Comparison of ENCODE assay signal across 19 mouse cellular contexts in genomic region chr1:133375696-133376346, GRCm38 (mm10). TPM values are rescaled to one million over a fixed set of nuclear protein-coding genes. Genes with fewer than 3 reads are reported as not detected.
DNase-seq lines count a peak whose midpoint lies in the region; ATAC-seq and TF ChIP-seq lines count a peak whose summit lies in the region.
"Had no signal": no experiment of that assay in that cellular context is flagged by ENCODE, and none has a peak within 500 bp of the region (broad histone marks: within the 10 kb centered on the region; RNA-seq: fewer than 3 reads in every experiment).

No protein-coding gene starts in this region.

- H3K36me3 ChIP-seq in CH12.LX (replicated peaks in 1 of 2; ENCODE audit: control insufficient read depth in 1 of 2, insufficient read depth in 1 of 2, low read length in 1 of 2) = no peaks in the 10 kb centered on the region
- H3K36me3 ChIP-seq in kidney, embryonic 15.5 days = no peaks in the 10 kb centered on the region
- no peaks in the 10 kb centered on the region for H3K36me3 ChIP-seq in liver, embryonic 13.5 days
- H3K36me3 ChIP-seq: embryonic facial prominence, embryonic 10.5 days had no signal

- 50% methylated on average over 10 of the region's 10 CpGs for WGBS in kidney, embryonic 15.5 days
- 55% methylated on average over 10 of the region's 10 CpGs for WGBS in liver, embryonic 13.5 days (ENCODE audit: insufficient replicate concordance)
- 37% methylated on average over 10 of the region's 10 CpGs for WGBS in cerebellum, adult 2 months

- TF ChIP-seq RAD21 in CH12.LX (IDR thresholded peaks at IDR 0.05; ENCODE audit: low read depth, low read length) = no peak

- no peak overlapping the region for H3K9ac ChIP-seq in CH12.LX (ENCODE audit: insufficient read depth, low read depth)
- no peak overlapping the region for H3K9ac ChIP-seq in kidney, embryonic 15.5 days
- no peak overlapping the region for H3K9ac ChIP-seq in liver, embryonic 13.5 days

- in situ Hi-C loops in CH12.LX (cut with MboI; ENCODE audit: low pct_ligation_motif_present, low pct_unique_long_range_greater_than_20kb, low sequenced_read_pairs) = no loop called here

- no peak overlapping the region for H3K4me2 ChIP-seq in CH12.LX (ENCODE audit: insufficient read depth, low read depth, poor library complexity, severe bottlenecking)
- no peak overlapping the region for H3K4me2 ChIP-seq in kidney, embryonic 15.5 days
- H3K4me2 ChIP-seq in liver, embryonic 13.5 days = no peak overlapping the region

- no peak for TF ChIP-seq EP300 in CH12.LX (IDR thresholded peaks at IDR 0.05; ENCODE audit: low read length)

- peaks cover 85% of the 10 kb centered on the region for H3K27me3 ChIP-seq in CH12.LX (replicated peaks)
- no peaks in the 10 kb centered on the region for H3K27me3 ChIP-seq in kidney, embryonic 15.5 days
- no peaks in the 10 kb centered on the region for H3K27me3 ChIP-seq in liver, embryonic 13.5 days
- H3K27me3 ChIP-seq in cerebellum, adult 2 months (ENCODE audit: control insufficient read depth, insufficient read depth, low read length) = no peaks in the 10 kb centered on the region

- H3K9me3 ChIP-seq in CH12.LX (replicated peaks; ENCODE audit: low read length) = peaks cover 4% of the 10 kb centered on the region
- H3K9me3 ChIP-seq in kidney, embryonic 15.5 days (replicated peaks) = no peaks in the 10 kb centered on the region
- H3K9me3 ChIP-seq in liver, embryonic 13.5 days (replicated peaks) = no peaks in the 10 kb centered on the region
- H3K9me3 ChIP-seq: embryonic facial prominence, embryonic 10.5 days had no signal

- H3K4me3 ChIP-seq in CH12.LX (replicated peaks in 1 of 3; ENCODE audit: low read depth in 2 of 3, low read length in 2 of 3, poor library complexity in 1 of 3) = no peak overlapping the region
- no peak overlapping the region for H3K4me3 ChIP-seq in kidney, embryonic 15.5 days (replicated peaks)
- H3K4me3 ChIP-seq in liver, embryonic 13.5 days (replicated peaks) = no peak overlapping the region
- no peak overlapping the region for H3K4me3 ChIP-seq in layer of hippocampus, adult 2 months
- no peak overlapping the region for H3K4me3 ChIP-seq in cerebellum, adult 2 months (replicated peaks; ENCODE audit: insufficient read depth, low read depth, low read length)
- H3K4me3 ChIP-seq: embryonic facial prominence, embryonic 10.5 days had no signal

- peak; percentile 59 for ATAC-seq in kidney, embryonic 15.5 days (replicated peaks; ENCODE audit: low FRiP score)
- ATAC-seq in liver, embryonic 13.5 days (ENCODE audit: low read depth) = 0 out of 2 replicates have a peak, but pooled peaks have one; percentile 22
- ATAC-seq: midbrain, embryonic 16.5 days had no signal

- DNase-seq in CH12.LX (ENCODE audit: extremely low read depth) = no peak
- peak; percentile 45 for DNase-seq in adipocyte (ENCODE audit: low spot score)
- DNase-seq in liver, embryonic 13.5 days = no peak
- no peak for DNase-seq in left cerebral cortex, adult 18-20 months (ENCODE audit: low spot score in 2 of 2)
- no peak for DNase-seq in layer of hippocampus, adult 2 months (ENCODE audit: low spot score in 2 of 2)
- DNase-seq in cerebellum, adult 2 months = no peak
- DNase-seq: cerebellum, postnatal 36 days; gastrocnemius, postnatal 14 days; lung, adult 2 months; right cerebral cortex, postnatal 4 days had no signal

- H3K79me2 ChIP-seq in CH12.LX (replicated peaks; ENCODE audit: control insufficient read depth, extremely low read depth, insufficient read depth, poor library complexity, severe bottlenecking) = no peaks in the 10 kb centered on the region

- TF ChIP-seq CTCF in CH12.LX (conservative IDR thresholded peaks at IDR 0.05 in 1 of 2, IDR thresholded peaks at IDR 0.05 in 1 of 2; ENCODE audit: low read depth in 2 of 2, low read length in 2 of 2) = no peak
- TF ChIP-seq CTCF in layer of hippocampus, adult 2 months (conservative IDR thresholded peaks at IDR 0.05) = no peak
- no peak for TF ChIP-seq CTCF in cerebellum, adult 2 months (IDR thresholded peaks at IDR 0.05; ENCODE audit: borderline replicate concordance, insufficient read depth, low read depth, low read length)

- dilution Hi-C loops in CH12.LX (cut with MboI; ENCODE audit: extremely low pct_ligation_motif_present, extremely low pct_unique_long_range_greater_than_20kb, low sequenced_read_pairs) = no loop called here

- no peak for TF ChIP-seq POLR2A in CH12.LX (IDR thresholded peaks at IDR 0.05; ENCODE audit: low read depth, low read length)
- TF ChIP-seq POLR2A in cerebellum, adult 2 months (IDR thresholded peaks at IDR 0.05; ENCODE audit: borderline replicate concordance, insufficient read depth, low read length) = no peak

- H3K4me1 ChIP-seq in CH12.LX (ENCODE audit: control insufficient read depth in 1 of 2, insufficient read depth in 2 of 2) = peaks cover 0 to 11% of the 10 kb centered on the region in 2 experiments; a peak in 2 of 4 replicates
- peaks cover 32% of the 10 kb centered on the region for H3K4me1 ChIP-seq in kidney, embryonic 15.5 days
- H3K4me1 ChIP-seq in liver, embryonic 13.5 days (replicated peaks) = peaks cover 37% of the 10 kb centered on the region
- no peaks in the 10 kb centered on the region for H3K4me1 ChIP-seq in cerebellum, adult 2 months (ENCODE audit: control insufficient read depth, insufficient read depth, low read length)

- H3K27ac ChIP-seq in CH12.LX (ENCODE audit: insufficient read depth, low read depth) = no peak overlapping the region
- no peak overlapping the region for H3K27ac ChIP-seq in kidney, embryonic 15.5 days
- no peak overlapping the region for H3K27ac ChIP-seq in liver, embryonic 13.5 days
- no peak overlapping the region for H3K27ac ChIP-seq in layer of hippocampus, adult 2 months
- H3K27ac ChIP-seq in cerebellum, adult 2 months (ENCODE audit: insufficient read depth, low read length) = no peak overlapping the region
- H3K27ac ChIP-seq: embryonic facial prominence, embryonic 10.5 days had no signal

TF ChIP-seq in CH12.LX, 34 proteins besides CTCF, POLR2A, EP300 and RAD21:
- TF ChIP-seq TBP (conservative IDR thresholded peaks at IDR 0.05; ENCODE audit: low read depth, low read length) (no peak), BHLHE40 (IDR thresholded peaks at IDR 0.05; ENCODE audit: low read depth, low read length) (0 out of 2 replicates have a peak, but pooled peaks have one; percentile 8), JUN (IDR thresholded peaks at IDR 0.05; ENCODE audit: insufficient read depth, low read depth, low read length) (no peak), MYC (IDR thresholded peaks at IDR 0.05; ENCODE audit: low read depth, low read length) (no peak), POLR2AphosphoS2 (IDR thresholded peaks at IDR 0.05; ENCODE audit: low read depth, low read length) (no peak), SMC3 (IDR thresholded peaks at IDR 0.05; ENCODE audit: low read depth, low read length) (no peak)

RNA-seq across cellular contexts. Expression of gene Etnk2, which starts 12.4 kb away (rescaled TPM):
- 0.17 and 0.30 TPM in 2 replicates for total RNA-seq in CH12.LX (2012; rRNA removed)
- not detected in 2 replicates for total RNA-seq in CH12.LX (2014; rRNA removed)
- not detected in 2 replicates for polyA plus RNA-seq in CH12.LX (2012; ENCODE audit: insufficient read length, low read depth)
- polyA plus RNA-seq in kidney, embryonic 15.5 days (2015; fragmentation: Nextera tagmentation; extraction: Ambion mirVana) = 3.3 and 4.0 TPM in 2 replicates
- polyA plus RNA-seq in liver, embryonic 13.5 days (2015; fragmentation: Nextera tagmentation; extraction: Ambion mirVana) = 4.3 and 4.8 TPM in 2 replicates
- total RNA-seq in left cerebral cortex, adult 18-20 months (2021) = 10 to 100 TPM; 11.2 to 11.6 TPM
- total RNA-seq in layer of hippocampus, adult 2 months (2021) = 1 to 10 TPM; 1.1 to 1.6 TPM
- 5.0 and 5.6 TPM in 2 replicates for polyA plus RNA-seq in cerebellum, adult 2 months (2012; rRNA removed)

RNA-seq across cellular contexts. Expression of gene Ren1, which starts 25.5 kb away (rescaled TPM):
- total RNA-seq in CH12.LX (2012; rRNA removed) (0.08 TPM in 1 of 2 replicates, not detected in the other), CH12.LX (2014; rRNA removed) (not detected in 2 replicates)
- polyA plus RNA-seq in CH12.LX (2012; ENCODE audit: insufficient read length, low read depth) = not detected in 2 replicates
- 251 and 332 TPM in 2 replicates for polyA plus RNA-seq in kidney, embryonic 15.5 days (2015; fragmentation: Nextera tagmentation; extraction: Ambion mirVana)
- polyA plus RNA-seq in liver, embryonic 13.5 days (2015; fragmentation: Nextera tagmentation; extraction: Ambion mirVana) = 0.47 and 0.61 TPM in 2 replicates
- not detected for total RNA-seq in left cerebral cortex, adult 18-20 months (2021)
- total RNA-seq in layer of hippocampus, adult 2 months (2021) = not detected
- 0.08 and 0.13 TPM in 2 replicates for polyA plus RNA-seq in cerebellum, adult 2 months (2012; rRNA removed)
- total RNA-seq: gastrocnemius, postnatal 14 days; layer of hippocampus, postnatal 25 days; left cerebral cortex, postnatal 36 days had no signal
- polyA plus RNA-seq: embryonic facial prominence, embryonic 10.5 days; midbrain, embryonic 16.5 days; neural tube, embryonic 11.5 days had no signal

RNA-seq across cellular contexts. Expression of gene Sox13, which starts 48.4 kb away (rescaled TPM):
- total RNA-seq in CH12.LX (2012; rRNA removed) (0.34 and 0.84 TPM in 2 replicates), CH12.LX (2014; rRNA removed) (0.81 and 0.90 TPM in 2 replicates)
- 1.4 and 1.5 TPM in 2 replicates for polyA plus RNA-seq in CH12.LX (2012; ENCODE audit: insufficient read length, low read depth)
- polyA plus RNA-seq in kidney, embryonic 15.5 days (2015; fragmentation: Nextera tagmentation; extraction: Ambion mirVana) = 15.0 and 16.2 TPM in 2 replicates
- 1.3 and 1.5 TPM in 2 replicates for polyA plus RNA-seq in liver, embryonic 13.5 days (2015; fragmentation: Nextera tagmentation; extraction: Ambion mirVana)
- 10 to 100 TPM in 1 of 2 experiments, 1 to 10 TPM in 1; 9.2 to 11.9 TPM for total RNA-seq in left cerebral cortex, adult 18-20 months (2021)
- total RNA-seq in layer of hippocampus, adult 2 months (2021) = 1 to 10 TPM; 6.3 to 9.4 TPM
- polyA plus RNA-seq in cerebellum, adult 2 months (2012; rRNA removed) = 13.6 and 15.4 TPM in 2 replicates

RNA-seq across cellular contexts. Expression of gene Kiss1, which starts 54.1 kb away (rescaled TPM):
- total RNA-seq in CH12.LX (2012; rRNA removed) (not detected in 2 replicates), CH12.LX (2014; rRNA removed) (not detected in 2 replicates)
- polyA plus RNA-seq in CH12.LX (2012; ENCODE audit: insufficient read length, low read depth) = not detected in 2 replicates
- polyA plus RNA-seq in kidney, embryonic 15.5 days (2015; fragmentation: Nextera tagmentation; extraction: Ambion mirVana) = not detected in 2 replicates
- polyA plus RNA-seq in liver, embryonic 13.5 days (2015; fragmentation: Nextera tagmentation; extraction: Ambion mirVana) = not detected in 2 replicates
- total RNA-seq in left cerebral cortex, adult 18-20 months (2021) = not detected
- not detected for total RNA-seq in layer of hippocampus, adult 2 months (2021)
- polyA plus RNA-seq in cerebellum, adult 2 months (2012; rRNA removed) = not detected in 2 replicates
- total RNA-seq: adrenal gland, postnatal 4 days; gastrocnemius, postnatal 14 days; heart, adult 8-10 months; layer of hippocampus, postnatal 25 days; left cerebral cortex, postnatal 36 days had no signal
- polyA plus RNA-seq: embryonic facial prominence, embryonic 10.5 days; heart, postnatal 0 days; midbrain, embryonic 16.5 days; neural tube, embryonic 11.5 days had no signal

Comparison
In these comparisons a context has a peak if more than half of its experiments do, and no peak if none do; other contexts are left out.
1. RNA of gene Ren1, which starts 25.5 kb away (polyA plus RNA-seq): 251 to 332 TPM in kidney, embryonic 15.5 days; 0.47 to 0.61 TPM in liver, embryonic 13.5 days, 0.08 to 0.13 TPM in cerebellum, adult 2 months and not detected in CH12.LX; every median in the first group is over 100 times any median in the second.